Mouse (Mus musculus): ENCODE measurements around the gene Olfr56.

- TF ChIP-seq POLR2A (IDR thresholded peaks at IDR 0.05; ENCODE audit: control insufficient read depth, extremely low read depth, insufficient read depth, low read length, poor library complexity), result no peak
- TF ChIP-seq CTCF (IDR thresholded peaks at IDR 0.05; ENCODE audit: borderline replicate concordance, control insufficient read depth, extremely low read depth, insufficient read depth, low read length, poor library complexity), result no peak
These were observed 115.4 kb downstream of the Olfr56 start for GRCm38 (mm10) chr11:49093861-49094660.
